Mouse (Mus musculus): ENCODE results near the gene Nisch. TPM values are rescaled to one million over a fixed set of nuclear protein-coding genes. Genes with fewer than 3 reads are reported as not detected.

Gene Nisch
- total RNA-seq, 2 experiments from 2014 or later = 433 to 449 TPM

DNA sequence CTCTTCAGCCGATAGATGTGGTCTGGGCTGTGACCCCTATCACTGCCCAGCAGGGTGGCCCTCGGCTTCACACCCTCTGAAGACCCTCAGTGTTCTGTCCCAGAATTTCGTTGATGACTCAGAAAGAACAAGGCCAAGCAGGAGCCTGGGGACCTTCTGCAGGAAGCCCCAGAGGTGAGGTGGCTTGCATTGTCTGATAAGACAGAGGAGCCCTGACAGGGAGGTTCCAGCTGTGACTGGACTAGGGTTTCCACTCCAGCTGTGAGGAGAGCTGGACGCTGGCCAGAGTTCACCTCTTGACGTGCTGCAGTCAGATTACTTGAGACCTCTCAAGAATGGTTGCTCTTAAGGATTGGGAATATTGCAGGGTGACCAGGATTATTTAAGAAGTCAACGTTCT, 84.7 kb downstream of the Nisch start:
- DNase-seq (ENCODE audit: low spot score in 2 of 2) = no peak

DNA sequence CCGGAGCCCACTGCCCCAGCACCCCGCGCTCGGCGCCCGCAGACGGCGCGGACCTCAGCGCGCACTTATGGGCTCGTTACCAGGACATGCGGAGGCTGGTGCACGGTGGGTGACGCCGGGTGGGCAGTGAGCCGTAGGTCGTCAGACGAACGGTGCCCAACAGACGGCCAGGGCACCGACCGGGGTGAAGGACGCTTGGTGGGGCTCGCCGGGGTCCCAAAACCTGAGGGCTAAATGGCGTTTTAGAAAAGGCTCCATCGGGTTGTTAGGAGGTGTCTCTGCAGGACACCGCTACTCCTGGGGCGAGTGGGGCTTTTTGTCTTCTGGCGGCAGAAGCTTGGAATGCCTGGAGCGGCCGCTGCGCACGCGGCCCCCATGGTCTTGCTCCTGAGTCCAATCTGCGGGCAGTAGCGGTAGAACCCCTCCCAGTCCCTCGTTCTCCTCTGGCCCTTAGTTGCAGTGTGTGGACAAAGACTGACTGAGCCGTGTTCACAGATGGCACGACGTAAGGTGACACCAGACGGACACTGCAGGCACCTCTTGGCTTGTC, 85.4 kb downstream of the Nisch start:
- no peak for DNase-seq (ENCODE audit: low spot score in 2 of 2)

DNA sequence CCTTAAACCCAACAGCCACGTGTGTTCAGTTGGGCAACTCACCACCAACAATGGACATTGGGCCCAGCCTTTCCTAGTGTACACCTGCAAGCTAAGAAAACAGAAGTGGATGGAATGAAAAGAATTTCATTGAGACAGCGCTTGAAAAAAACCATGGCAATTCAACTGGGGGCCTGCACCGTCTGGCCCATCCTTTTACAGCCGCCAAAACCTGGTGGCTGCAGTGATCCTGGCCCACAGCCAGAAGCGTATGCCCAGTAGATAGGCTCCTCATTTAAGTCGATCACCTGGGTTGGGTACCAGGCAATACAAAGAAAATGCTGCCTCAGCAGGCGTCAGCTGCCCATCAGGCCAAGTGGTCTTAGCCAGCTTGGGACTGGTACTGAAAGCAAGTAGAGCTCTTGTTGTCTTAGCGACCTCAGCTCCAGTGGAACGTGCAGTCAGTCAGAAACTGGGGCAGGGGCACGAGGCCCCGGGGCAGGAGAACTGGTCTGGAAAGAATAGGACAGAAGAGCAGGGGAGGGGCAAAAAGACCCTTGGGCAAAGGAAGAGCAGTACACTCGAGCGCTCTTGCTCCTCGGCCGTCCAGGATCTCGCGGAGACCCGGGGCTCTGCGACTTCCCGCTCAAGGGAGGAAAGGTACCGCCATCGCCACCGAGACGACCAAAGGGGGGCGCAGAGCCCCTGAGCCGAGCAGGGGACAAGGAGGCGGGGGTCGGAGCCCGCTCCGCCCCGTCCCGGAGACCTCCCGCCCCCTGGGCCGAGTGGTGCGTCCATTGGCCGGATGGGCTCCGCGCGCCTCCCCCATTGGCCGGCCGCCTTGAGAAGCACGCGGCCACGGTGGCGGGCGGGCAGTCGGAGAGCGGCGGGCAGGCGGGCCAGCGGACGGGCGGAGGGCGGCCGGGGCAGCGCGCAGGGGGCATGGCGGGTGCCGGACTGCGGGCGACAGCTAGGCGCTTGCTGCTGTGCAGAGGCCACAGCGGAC, 86.2 kb downstream of the Nisch start, which contains the start of gene Nt5dc2:
Gene Nt5dc2, plus strand, starts transcription at position 818 of the 985 bp plus-strand sequence.
- DNase-seq (ENCODE audit: low spot score in 2 of 2) = peak; percentile 74 to 85

DNA sequence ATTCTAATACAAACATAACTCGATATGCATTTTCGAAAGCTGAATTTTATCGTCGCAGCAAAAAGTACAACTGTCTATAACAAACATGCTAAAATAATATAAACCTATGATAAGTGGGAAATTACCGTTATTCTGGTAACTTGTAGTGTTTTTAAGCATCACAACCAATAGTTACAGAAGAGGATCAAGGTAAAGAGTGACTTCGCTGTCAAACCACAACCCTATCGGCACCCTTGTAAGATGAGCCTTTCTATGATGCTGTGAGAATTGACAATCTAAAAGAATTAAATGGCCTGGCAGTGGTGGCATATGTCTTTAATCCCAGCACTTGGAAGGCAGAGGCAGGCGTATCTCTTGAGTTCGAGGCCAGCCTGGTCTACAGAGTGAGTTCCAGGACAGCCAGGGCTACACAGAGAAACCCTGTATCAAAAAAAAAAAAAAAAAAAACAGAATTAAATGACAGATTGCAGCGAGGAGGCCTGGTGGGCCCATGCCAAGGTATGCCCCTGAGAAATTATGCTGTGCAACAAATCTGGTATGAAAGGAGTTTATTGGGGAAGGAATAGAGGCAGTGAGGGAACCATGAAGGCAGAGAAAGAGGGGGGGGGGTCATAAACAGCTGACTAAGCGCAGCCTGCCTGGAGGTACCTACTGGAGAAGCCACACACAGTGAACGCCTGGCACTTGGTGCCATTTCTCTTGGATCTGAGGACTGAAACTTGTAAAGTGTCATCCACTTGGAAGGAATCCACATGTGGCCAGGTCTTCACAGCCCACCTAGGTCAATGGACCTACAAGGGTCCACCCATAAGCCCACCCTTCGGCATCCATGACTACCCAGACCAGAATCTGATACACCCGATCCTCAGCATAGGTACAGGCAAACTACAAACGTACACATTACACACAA, 87.2 kb downstream of the Nisch start:
- DNase-seq (ENCODE audit: low spot score in 2 of 2) = no peak

DNA sequence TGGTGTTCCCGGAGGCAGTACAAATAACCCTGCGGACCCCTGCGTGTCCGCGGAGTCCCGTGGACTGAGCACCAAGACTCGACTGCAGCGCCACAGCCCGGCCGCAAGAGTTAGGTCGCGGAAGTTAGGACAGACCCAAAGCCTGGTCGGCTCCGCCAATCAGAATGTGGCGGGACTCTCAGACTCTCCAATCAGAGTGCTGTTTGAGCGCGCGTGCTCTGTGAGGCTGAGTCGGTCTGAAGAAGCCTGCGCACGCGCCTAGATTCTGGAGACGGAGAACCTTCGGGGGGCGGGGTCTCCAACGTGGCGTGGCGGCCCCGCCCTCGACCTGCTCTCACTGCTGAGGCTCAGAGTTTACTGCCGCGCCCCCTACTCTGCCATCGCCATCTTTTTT, 87.9 kb downstream of the Nisch start, which contains the start of gene Smim4:
Gene Smim4, minus strand, starts transcription at position 131 of the 394 bp plus-strand sequence.
- peak; percentile 92 to 98 for DNase-seq (ENCODE audit: low spot score in 2 of 2)

DNA sequence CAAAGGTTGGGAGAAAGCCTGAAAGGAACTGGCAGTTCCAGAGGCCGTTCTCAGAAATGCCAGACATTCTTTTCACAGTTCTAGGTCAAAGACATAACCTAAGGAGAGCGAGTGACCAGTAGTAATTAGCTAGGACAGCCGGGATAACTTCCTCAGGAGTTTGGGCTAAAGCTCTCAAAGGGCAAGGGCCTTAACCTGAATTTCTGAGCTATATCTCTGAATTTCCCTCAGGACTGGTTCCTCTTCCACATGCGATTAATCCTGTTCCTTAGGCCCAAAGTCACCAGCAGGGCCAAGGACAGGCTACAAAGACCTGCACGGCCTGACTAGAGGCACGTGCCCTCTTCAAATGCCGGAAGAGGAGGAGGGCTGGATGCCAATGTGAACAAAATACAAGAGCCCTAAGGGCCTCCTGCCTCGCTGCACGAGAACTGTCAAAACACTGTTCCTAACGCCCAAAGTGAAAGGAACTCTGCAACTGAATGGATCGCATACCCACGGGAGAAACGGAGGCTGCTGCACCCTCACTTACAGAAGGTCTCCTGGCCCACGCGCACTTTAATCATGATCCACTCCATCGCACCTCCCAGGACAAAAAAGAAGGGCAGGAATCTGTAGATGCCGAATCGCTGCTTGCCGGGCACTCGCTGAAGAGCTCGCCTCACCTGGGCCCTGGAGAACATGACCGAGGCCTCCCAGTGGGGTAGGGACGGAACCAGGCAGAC, 88.5 kb downstream of the Nisch start:
- no peak for DNase-seq (ENCODE audit: low spot score in 2 of 2)

DNA sequence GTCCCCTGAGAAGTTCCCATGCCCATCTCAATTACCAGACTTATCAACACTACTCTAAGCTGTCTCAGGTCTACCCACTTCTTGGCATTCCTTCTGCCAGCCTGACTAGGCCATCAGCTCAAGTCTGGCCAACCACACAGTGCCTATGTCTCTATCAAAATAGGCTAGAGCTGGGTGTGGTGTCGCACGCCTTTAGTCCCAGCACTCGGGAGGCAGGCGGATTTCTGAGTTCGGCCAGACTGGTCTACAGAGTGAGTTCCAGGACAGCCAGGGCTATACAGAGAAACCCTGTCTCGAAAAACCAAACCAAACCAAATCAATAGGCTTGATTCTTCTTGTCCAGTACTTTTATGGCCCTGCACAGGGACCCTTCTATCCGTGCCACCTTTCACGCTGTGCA, 89.9 kb downstream of the Nisch start:
- DNase-seq (ENCODE audit: low spot score in 2 of 2) = no peak

DNA sequence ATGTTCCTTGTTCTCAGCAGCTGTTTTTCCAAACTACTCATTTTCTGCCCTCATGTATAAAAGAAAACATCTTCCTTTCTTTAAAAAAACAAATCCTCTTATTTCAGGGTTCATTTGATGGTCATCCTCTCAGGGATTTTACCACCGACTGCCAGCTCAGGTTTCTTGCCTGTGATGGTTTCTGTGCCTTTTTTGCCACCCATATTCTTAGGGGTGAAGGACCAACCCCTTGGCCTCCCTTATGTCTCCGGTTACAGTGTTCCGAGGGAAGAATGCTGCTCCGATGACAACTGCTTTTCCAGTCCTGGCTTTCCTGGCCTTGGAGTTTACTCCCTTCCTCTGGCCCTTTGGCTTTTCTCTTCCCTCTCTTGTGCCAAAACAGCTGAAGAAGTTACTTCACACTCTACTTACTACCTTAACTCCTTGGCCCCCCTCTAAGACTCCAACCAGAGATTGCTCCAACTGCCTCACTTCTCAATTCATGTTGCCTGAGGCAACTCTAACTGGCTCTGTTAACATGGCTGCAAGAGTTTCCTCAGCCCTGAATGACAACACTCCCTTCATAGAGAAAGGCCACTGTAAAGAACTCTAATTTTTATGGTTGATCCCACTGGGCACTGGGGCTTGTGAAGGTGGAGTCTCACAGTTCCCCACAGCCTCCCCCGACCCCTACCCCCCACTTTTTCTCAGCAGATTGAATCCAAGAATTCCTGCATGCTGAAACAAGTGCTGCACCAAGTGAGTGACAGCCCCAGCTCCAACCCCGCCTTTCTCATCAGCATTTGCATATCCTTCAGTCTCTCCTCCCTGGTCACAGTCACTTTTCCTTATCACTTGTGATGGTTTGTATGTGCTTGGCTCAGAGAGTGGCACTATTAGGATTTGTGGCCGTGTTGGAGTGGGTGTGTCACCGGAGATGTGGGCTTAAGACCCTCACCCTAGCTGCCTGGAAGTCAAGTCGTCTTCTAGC, 91.4 kb downstream of the Nisch start:
- no peak for DNase-seq (ENCODE audit: low spot score in 2 of 2)

Other genes starting within 250 kb of the Nisch start
- gene Glt8d1, start 215.5 kb downstream of the Nisch start, total RNA-seq (2021) = 10 to 100 TPM; 36.8 to 38.0 TPM
- 100 to 1,000 TPM; 173 to 181 TPM for gene Spcs1, start 215.3 kb downstream of the Nisch start, total RNA-seq (2021)
- 10 to 100 TPM; 56.1 to 57.1 TPM for gene Pbrm1, start 197.8 kb downstream of the Nisch start, total RNA-seq (2021)
- gene Gnl3, start 197.8 kb downstream of the Nisch start, total RNA-seq (2021) = 10 to 100 TPM; 43.3 to 45.6 TPM
- gene Smim4, start 88.0 kb downstream of the Nisch start, total RNA-seq (2021) = 10 to 100 TPM; 35.5 to 36.2 TPM
- 10 to 100 TPM; 15.2 to 18.8 TPM for gene Nt5dc2, start 85.9 kb downstream of the Nisch start, total RNA-seq (2021)
- 10 to 100 TPM; 27.9 to 32.0 TPM for gene Stab1, start 48.3 kb downstream of the Nisch start, total RNA-seq (2021)
- 1 to 10 TPM in 1 of 2 experiments, under 1 TPM in 1; 0.85 to 3.7 TPM for gene Tnnc1, start 8.6 kb downstream of the Nisch start, total RNA-seq (2021)
- 1 to 10 TPM; 5.5 to 6.4 TPM for gene Sema3g, start 914 bp upstream of the Nisch start, total RNA-seq (2021)
- 1 to 10 TPM; 4.0 to 6.3 TPM for gene Phf7, start 34.4 kb upstream of the Nisch start, total RNA-seq (2021)
- 100 to 1,000 TPM; 125 to 127 TPM for gene Bap1, start 34.5 kb upstream of the Nisch start, total RNA-seq (2021)
- 1 to 10 TPM; 2.4 TPM for gene Dnah1, start 107.0 kb upstream of the Nisch start, total RNA-seq (2021)
- 10 to 100 TPM; 36.6 to 41.0 TPM for gene Capn7, start 119.7 kb upstream of the Nisch start, total RNA-seq (2021)
- gene Sh3bp5, start 219.1 kb upstream of the Nisch start, total RNA-seq (2021) = 100 to 1,000 TPM; 137 to 160 TPM

All from layer of hippocampus, postnatal 14 days (tissue).